Comparison of ENCODE assay signal across 23 mouse cellular contexts in genomic region chr10:23004768-23005167, GRCm38 (mm10).
"Had no signal": no experiment of that assay in that cellular context is flagged by ENCODE, and none has a peak within 500 bp of the region (broad histone marks: within the 10 kb centered on the region; RNA-seq: fewer than 3 reads in every experiment).

No protein-coding gene starts in this region.

- H3K9ac ChIP-seq: limb, embryonic 13.5 days; liver, embryonic 12.5 days; liver, embryonic 15.5 days; lung, embryonic 15.5 days; midbrain, embryonic 12.5 days; neural tube, embryonic 12.5 days; stomach, embryonic 15.5 days had no signal

- H3K4me2 ChIP-seq: limb, embryonic 13.5 days; liver, embryonic 12.5 days; liver, embryonic 15.5 days; lung, embryonic 15.5 days; midbrain, embryonic 12.5 days; neural tube, embryonic 12.5 days; stomach, embryonic 15.5 days had no signal

- H3K27me3 ChIP-seq: liver, embryonic 12.5 days; liver, embryonic 15.5 days; lung, embryonic 15.5 days; megakaryocyte, embryonic 14.5 days; midbrain, embryonic 12.5 days; neural tube, embryonic 12.5 days; stomach, embryonic 15.5 days had no signal

- H3K9me3 ChIP-seq: limb, embryonic 10.5 days; limb, embryonic 13.5 days; liver, embryonic 12.5 days; liver, embryonic 15.5 days; lung, embryonic 15.5 days; midbrain, embryonic 12.5 days; neural tube, embryonic 12.5 days; stomach, embryonic 15.5 days had no signal

- H3K27ac ChIP-seq: kidney, postnatal 0 days; layer of hippocampus, adult 2 months; limb, embryonic 10.5 days; limb, embryonic 13.5 days; liver, embryonic 12.5 days; liver, embryonic 15.5 days; midbrain, embryonic 12.5 days; neural tube, embryonic 12.5 days; stomach, embryonic 15.5 days had no signal

- H3K4me1 ChIP-seq: limb, embryonic 10.5 days; limb, embryonic 13.5 days; liver, embryonic 12.5 days; liver, embryonic 15.5 days; lung, embryonic 15.5 days; megakaryocyte, embryonic 14.5 days; neural tube, embryonic 12.5 days; stomach, embryonic 15.5 days had no signal

- ATAC-seq: intestine, postnatal 0 days; liver, embryonic 12.5 days had no signal

- H3K4me3 ChIP-seq: layer of hippocampus, adult 2 months; limb, embryonic 10.5 days; limb, embryonic 13.5 days; liver, embryonic 12.5 days; liver, embryonic 15.5 days; lung, embryonic 15.5 days; megakaryocyte, embryonic 14.5 days; midbrain, embryonic 12.5 days; neural tube, embryonic 12.5 days; stomach, embryonic 15.5 days had no signal

- H3K36me3 ChIP-seq: limb, embryonic 10.5 days; limb, embryonic 13.5 days; liver, embryonic 12.5 days; liver, embryonic 15.5 days; lung, embryonic 15.5 days; midbrain, embryonic 12.5 days; neural tube, embryonic 12.5 days; stomach, embryonic 15.5 days had no signal

- DNase-seq: kidney, adult 2 months; kidney, postnatal 25 days; layer of hippocampus, adult 9-11 months; liver; lung, adult 18-20 months; lung, postnatal 10 days; lung, postnatal 36 days; retina, postnatal 1 day; right cerebral cortex, postnatal 25 days; spleen, adult 18-20 months; thymus, postnatal 36 days had no signal
